Mouse (Mus musculus) neural tube, embryonic 11.5 days (tissue): ENCODE measurements around the gene Plin1. TPM values are rescaled to one million over a fixed set of nuclear protein-coding genes. Genes with fewer than 3 reads are reported as not detected.

Experiments used
- ATAC-seq: fragments of 200-750 bp; cut with Nextera tagmentation; 2 replicates; pipeline ENCODE4 v1.8.0; 2017; ENCODE audit warnings: moderate number of reproducible peaks, mild to moderate bottlenecking, moderate TSS enrichment, moderate library complexity; ENCODE audit not compliant: insufficient read depth, low FRiP score, low TSS enrichment
- DNase-seq: peaks from one replicate; pipeline ENCODE4 v3.0.0-alpha.2; 2015; ENCODE audit warnings: low spot score
- H3K27ac ChIP-seq: fragments of 300-500 bp; sonication (generic); 2 replicates; pipeline ENCODE4 v1.5.1; 2014; ENCODE audit warnings: low read depth, mild to moderate bottlenecking, low read length
- H3K27me3 ChIP-seq: fragments of 300-500 bp; sonication (generic); 2 replicates; pipeline ENCODE4 v1.6.1; 2014; ENCODE audit warnings: mild to moderate bottlenecking, low read length, mixed read lengths; ENCODE audit not compliant: control insufficient read depth, insufficient read depth
- H3K36me3 ChIP-seq: fragments of 300-500 bp; sonication (generic); 2 replicates; pipeline ENCODE4 v1.6.1; 2014; ENCODE audit warnings: mild to moderate bottlenecking, low read length, moderate library complexity, mixed read lengths; ENCODE audit not compliant: control insufficient read depth, insufficient read depth
- H3K4me1 ChIP-seq: fragments of 300-500 bp; sonication (generic); 2 replicates; pipeline ENCODE4 v1.6.1; 2014; ENCODE audit warnings: low read length, mixed read lengths; ENCODE audit not compliant: control insufficient read depth, insufficient read depth
- H3K4me2 ChIP-seq: fragments of 300-500 bp; sonication (generic); 2 replicates; pipeline ENCODE4 v1.6.1; 2014; ENCODE audit warnings: low read depth, mild to moderate bottlenecking, moderate library complexity
- H3K4me3 ChIP-seq: fragments of 300-500 bp; sonication (generic); 2 replicates; pipeline ENCODE4 v1.5.1; 2014; ENCODE audit warnings: low read depth, low read length
- H3K9ac ChIP-seq: fragments of 300-500 bp; sonication (generic); 2 replicates; pipeline ENCODE4 v1.6.1; 2014; ENCODE audit warnings: mild to moderate bottlenecking, low read length
- H3K9me3 ChIP-seq: fragments of 300-500 bp; sonication (generic); 2 replicates; pipeline ENCODE4 v1.6.1; 2016; ENCODE audit warnings: low read length; ENCODE audit not compliant: control insufficient read depth
- whole genome bisulfite sequencing: fragments of 180-500 bp; shearing (Covaris S2); extraction: QIAGEN DNeasy Blood & Tissue Kit; methylation state at CpG from one replicate; pipeline ENCODE4 v1.1.7; 2014; 5-methylcytosine and 5-hydroxymethylcytosine counted together
- polyA plus RNA-seq: library from polyadenylated mRNA; unstranded; fragments of >200 nt; fragmentation: Nextera tagmentation; extraction: Ambion mirVana; gene quantifications from 2 replicates; pipeline ENCODE4 v1.2.1, GENCODE M21; 2014

The Plin1 gene
- polyA plus RNA-seq, 1 experiment from 2014 or later, result not detected

DNA sequence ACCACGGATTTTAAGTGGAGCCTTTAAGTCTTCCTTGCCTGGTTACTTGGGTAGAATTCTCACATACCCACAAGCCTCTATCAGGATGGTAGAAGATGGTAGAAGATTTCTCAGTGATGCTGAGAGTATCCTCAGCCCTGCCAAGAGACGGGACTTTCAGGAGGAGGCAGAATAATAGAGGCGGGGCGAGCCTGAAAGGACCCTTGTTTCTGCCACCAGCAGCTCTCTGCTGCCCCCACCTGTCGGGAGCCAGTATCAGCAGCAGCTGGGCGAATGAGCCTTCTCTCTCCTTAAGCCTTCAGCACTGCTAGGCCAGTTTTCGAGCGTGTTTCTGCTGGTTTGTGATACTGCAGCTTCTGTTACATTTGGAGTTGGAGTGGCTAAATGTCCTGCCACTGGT, 3.5 kb downstream of the Plin1 start:
- H3K4me2 ChIP-seq, result no peak overlapping the region
- ATAC-seq (no peak), DNase-seq (peak; percentile 84)
- WGBS, result 10% methylated on average over 8 of the region's 8 CpGs
- no peaks in the 10 kb centered on the region for H3K36me3 ChIP-seq
- H3K27ac ChIP-seq, result no peak overlapping the region
- no peak overlapping the region for H3K4me3 ChIP-seq
- H3K9ac ChIP-seq, result no peak overlapping the region
- H3K4me1 ChIP-seq, result no peaks in the 10 kb centered on the region
- no peaks in the 10 kb centered on the region for H3K9me3 ChIP-seq
- H3K27me3 ChIP-seq, result no peaks in the 10 kb centered on the region

DNA sequence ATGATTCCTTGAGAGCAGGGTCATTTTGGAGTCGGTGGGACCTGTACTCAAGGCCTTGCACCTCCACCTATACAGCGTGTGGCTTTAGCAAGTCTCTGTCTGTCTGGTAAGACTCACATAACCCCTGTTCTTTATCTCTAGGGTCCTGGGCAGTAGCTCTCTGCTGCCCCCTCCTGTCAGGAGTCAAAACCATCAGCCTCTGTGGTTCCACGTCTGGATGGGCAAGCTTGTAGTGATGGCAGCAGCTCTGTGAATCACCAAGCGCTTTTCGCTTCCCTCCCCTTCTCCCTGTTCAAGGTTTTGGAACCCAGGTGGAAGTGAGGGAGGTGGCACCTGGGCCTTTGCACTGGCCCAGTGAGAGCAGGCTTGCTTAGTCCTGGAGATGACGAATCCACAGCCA, 4.5 kb downstream of the Plin1 start:
- Histone ChIP-seq H3K36me3 (no peaks in the 10 kb centered on the region), H3K4me3 (no peak overlapping the region), H3K9me3 (no peaks in the 10 kb centered on the region), H3K9ac (no peak overlapping the region), H3K27me3 (no peaks in the 10 kb centered on the region), H3K27ac (no peak overlapping the region), H3K4me1 (no peaks in the 10 kb centered on the region), H3K4me2 (no peak overlapping the region)
- WGBS, result 27% methylated on average over 6 of the region's 6 CpGs
- 0 out of 2 replicates have a peak, but pooled peaks have one; percentile 41 for ATAC-seq
- DNase-seq, result peak; percentile 79

DNA sequence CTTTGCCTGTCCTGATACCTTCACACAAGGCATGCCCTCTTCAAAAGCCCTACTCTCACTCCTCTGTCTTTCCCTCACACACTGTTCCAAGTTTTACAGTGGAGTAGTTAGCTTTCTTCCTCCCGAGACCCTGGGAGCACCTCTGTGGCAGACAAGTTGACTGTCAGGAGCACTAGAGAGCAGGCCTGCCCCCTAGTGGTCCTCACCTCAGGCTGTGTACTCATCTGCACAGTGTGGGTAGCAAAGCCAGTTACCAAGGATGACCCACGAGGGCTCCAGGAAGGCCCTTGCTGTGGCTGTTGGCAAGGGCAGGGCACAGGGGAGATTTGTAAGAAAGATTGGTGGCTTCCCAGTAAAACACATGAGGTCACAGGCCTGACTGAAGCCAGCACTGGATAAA, 5.6 kb downstream of the Plin1 start:
- H3K36me3 ChIP-seq, result no peaks in the 10 kb centered on the region
- H3K27ac ChIP-seq, result no peak overlapping the region
- H3K9me3 ChIP-seq, result no peaks in the 10 kb centered on the region
- no peak for ATAC-seq
- no peaks in the 10 kb centered on the region for H3K4me1 ChIP-seq
- peaks cover 7% of the 10 kb centered on the region for H3K27me3 ChIP-seq
- no peak overlapping the region for H3K9ac ChIP-seq
- H3K4me2 ChIP-seq, result no peak overlapping the region
- 15% methylated on average over 2 of the region's 2 CpGs for WGBS
- DNase-seq, result peak; percentile 73
- H3K4me3 ChIP-seq, result no peak overlapping the region

DNA sequence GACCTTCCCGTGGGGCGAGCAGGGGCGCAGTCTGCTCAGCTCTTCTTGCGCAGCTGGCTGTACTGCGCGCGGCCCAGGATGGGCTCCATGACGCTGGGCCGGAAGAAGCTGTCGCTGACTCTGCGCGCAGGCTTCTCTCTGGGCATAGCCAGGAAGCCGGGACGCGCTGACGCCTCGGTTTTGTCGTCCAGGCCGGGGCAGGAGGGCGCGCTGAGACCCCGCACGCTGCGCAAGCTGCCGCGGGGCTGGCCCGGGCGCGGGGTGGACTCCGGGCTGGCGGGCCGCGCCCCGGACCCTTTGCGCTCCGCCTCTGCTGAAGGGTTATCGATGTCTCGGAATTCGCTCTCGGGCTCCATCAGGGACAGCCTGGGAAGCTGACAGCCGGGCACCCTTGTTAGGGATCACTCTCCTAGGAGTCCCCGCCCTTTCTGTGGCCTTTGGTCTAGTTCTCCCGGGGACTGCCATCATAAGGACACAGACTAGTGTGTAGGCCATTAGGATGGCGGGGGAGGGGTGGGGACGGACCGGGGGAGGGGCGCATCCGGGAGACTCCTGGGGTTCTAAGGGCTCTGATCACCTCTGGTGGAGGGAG, 11.2 kb downstream of the Plin1 start:
- Histone ChIP-seq H3K4me1 (no peaks in the 10 kb centered on the region; the same call in 1 of the 2 replicates), H3K27ac (0 out of 2 replicates have a peak overlapping the region, but pooled peaks have one; percentile 4), H3K9me3 (no peaks in the 10 kb centered on the region), H3K4me2 (peak overlapping the region; percentile 90), H3K36me3 (no peaks in the 10 kb centered on the region), H3K4me3 (peak overlapping the region; percentile 51), H3K27me3 (peaks cover 14% of the 10 kb centered on the region), H3K9ac (peak overlapping the region; percentile 68)
- DNase-seq (peak; percentile 69), ATAC-seq (peak; percentile 54)
- under 1% methylated on average over 48 of the region's 48 CpGs for WGBS

DNA sequence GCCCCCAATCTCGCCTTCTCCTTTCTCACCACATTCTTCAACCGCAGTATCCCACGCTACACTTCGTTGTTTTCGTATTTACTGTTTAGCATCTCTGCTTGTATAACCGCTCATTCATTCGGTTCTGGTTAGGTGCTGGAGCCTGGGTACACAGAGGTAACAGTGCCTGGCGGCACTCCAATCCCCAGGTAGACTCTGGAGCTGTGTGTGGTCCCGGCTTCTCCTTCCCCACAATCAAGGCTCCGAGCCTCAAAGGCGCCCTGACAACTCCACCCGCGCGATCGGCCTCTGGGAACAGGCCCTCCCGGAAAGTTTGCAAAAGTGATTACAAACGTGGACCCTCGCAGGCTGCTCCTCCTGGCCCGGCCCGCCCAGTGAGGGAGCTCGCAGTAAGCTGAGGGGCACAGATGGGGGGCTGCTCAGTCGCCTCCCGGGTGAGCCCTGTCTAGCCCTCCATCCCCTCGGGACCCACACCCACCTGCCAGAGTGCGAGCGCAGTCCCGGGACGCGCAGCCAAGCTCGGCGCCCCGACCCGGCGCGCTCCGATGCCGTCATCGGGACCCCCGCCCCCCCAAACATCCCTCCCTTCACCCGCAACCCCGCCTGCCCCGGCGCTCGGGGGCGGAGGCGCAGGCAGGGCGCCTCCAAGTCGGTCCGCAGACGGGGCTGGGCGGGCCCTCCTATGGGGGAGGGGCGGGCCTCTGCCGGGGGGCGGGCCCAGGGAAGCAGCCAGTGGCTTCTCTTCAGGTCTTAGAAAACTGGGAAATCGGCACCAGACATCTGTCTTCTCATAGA, 17.3 kb downstream of the Plin1 start, which contains the start of gene Kif7:
TSS of gene Kif7 (minus strand) at position 534 of the 795 bp plus-strand sequence.
- DNase-seq, result peak; percentile 92
- Histone ChIP-seq H3K9me3 (no peaks in the 10 kb centered on the region), H3K4me2 (peak within 1 kb of the TSS; percentile 89), H3K27ac (no peak within 1 kb of the TSS), H3K36me3 (no peaks in the 10 kb centered on the region), H3K9ac (peak within 1 kb of the TSS; percentile 76), H3K27me3 (no peaks in the 10 kb centered on the region), H3K4me1 (peaks cover 4% of the 10 kb centered on the region; the same call in 1 of the 2 replicates), H3K4me3 (peak within 1 kb of the TSS; percentile 70)
- under 1% methylated on average over 51 of the region's 55 CpGs for WGBS
- ATAC-seq, result peak; percentile 91

DNA sequence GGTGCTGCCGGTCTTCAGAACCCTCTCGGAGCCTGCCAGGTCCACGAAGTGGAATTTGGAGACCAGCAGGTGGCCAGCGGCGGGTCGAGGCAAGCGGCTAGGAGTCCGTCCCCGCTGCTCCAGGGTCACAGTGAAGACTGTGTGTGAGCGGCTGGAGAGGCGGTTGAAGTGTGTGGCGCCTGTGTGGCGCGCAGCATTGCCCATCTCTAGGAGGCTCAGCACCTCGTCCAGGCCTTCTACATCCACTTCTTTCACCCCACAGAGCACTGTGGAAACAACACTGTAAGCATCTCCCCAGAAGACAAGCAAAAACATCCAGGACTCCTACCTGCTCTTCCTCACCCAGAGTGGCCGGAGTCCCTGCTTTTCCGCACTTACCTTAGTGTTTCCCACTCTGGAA, 21.9 kb downstream of the Plin1 start:
- no peaks in the 10 kb centered on the region for H3K9me3 ChIP-seq
- H3K4me1 ChIP-seq, result peaks cover 7% of the 10 kb centered on the region; the same call in 1 of the 2 replicates
- 21% methylated on average over 17 of the region's 17 CpGs for WGBS
- DNase-seq (no peak), ATAC-seq (no peak)
- peak overlapping the region; percentile 40; the same call in 1 of the 2 replicates for H3K4me3 ChIP-seq
- peak overlapping the region; percentile 63 for H3K4me2 ChIP-seq
- peak overlapping the region; percentile 48; the same call in 1 of the 2 replicates for H3K9ac ChIP-seq
- peaks cover 2% of the 10 kb centered on the region; the same call in 1 of the 2 replicates for H3K36me3 ChIP-seq
- no peaks in the 10 kb centered on the region for H3K27me3 ChIP-seq
- no peak overlapping the region for H3K27ac ChIP-seq

DNA sequence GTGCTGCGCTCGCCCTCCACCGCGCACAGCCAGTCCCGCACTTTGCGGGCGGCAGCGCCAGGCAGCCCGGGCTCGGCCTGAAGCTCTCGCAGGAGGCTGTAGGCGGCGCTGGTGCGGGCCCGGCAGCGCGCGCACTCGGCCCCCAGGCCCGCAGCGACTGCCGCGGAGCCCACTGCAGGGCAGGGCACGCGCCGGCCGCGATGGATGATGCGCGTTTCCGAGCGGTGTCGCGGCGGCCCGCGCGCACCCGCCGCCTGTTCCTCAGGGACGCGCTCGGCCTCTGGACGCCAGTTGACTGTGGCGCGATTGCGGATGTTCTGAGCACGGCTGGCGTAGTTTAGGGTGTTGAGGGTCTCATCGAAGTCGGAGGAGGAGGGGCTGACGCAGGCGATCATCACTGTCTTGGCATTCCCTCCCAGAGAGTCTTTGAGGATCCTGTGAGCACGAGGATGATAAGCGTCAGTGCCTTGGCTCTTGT, 22.5 kb downstream of the Plin1 start:
- H3K27ac ChIP-seq, result no peak overlapping the region
- peak; percentile 76 for ATAC-seq
- peak overlapping the region; percentile 63 for H3K4me2 ChIP-seq
- H3K9me3 ChIP-seq, result no peaks in the 10 kb centered on the region
- DNase-seq, result peak; percentile 91
- WGBS, result under 1% methylated on average over 55 of the region's 55 CpGs
- peaks cover 2% of the 10 kb centered on the region; the same call in 1 of the 2 replicates for H3K36me3 ChIP-seq
- H3K4me1 ChIP-seq, result peaks cover 7% of the 10 kb centered on the region; the same call in 1 of the 2 replicates
- H3K27me3 ChIP-seq, result no peaks in the 10 kb centered on the region
- peak overlapping the region; percentile 48 for H3K9ac ChIP-seq
- peak overlapping the region; percentile 40 for H3K4me3 ChIP-seq

DNA sequence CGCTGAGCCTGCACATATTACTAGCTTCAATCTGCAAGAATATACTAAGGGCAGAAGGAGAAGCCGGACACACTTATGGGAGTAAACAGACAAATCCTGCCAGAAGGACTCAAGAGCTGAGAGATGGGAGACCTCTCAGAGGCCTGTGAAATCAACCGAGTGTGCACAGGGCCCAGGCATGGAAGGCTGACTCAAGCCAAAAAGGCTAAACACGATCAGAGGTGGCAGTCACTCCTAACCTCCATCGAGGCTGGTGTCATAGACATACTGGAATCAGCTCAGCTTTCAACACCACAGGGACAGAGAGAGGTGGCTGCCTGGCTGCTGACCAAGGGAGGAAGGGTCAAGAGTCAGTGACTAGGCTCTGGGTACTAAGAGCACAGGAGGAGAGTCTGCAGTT, 27.5 kb downstream of the Plin1 start:
- no peak for DNase-seq
- H3K4me1 ChIP-seq, result 0 out of 2 replicates have a peak, but pooled peaks cover 3% of the 10 kb centered on the region
- no peak overlapping the region for H3K4me3 ChIP-seq
- H3K9ac ChIP-seq, result no peak overlapping the region
- no peak for ATAC-seq
- H3K9me3 ChIP-seq, result no peaks in the 10 kb centered on the region
- peaks cover 10% of the 10 kb centered on the region for H3K36me3 ChIP-seq
- no peak overlapping the region for H3K4me2 ChIP-seq
- no peaks in the 10 kb centered on the region for H3K27me3 ChIP-seq
- WGBS, result 91% methylated on average over 5 of the region's 5 CpGs
- H3K27ac ChIP-seq, result no peak overlapping the region
